Mouse (Mus musculus) lung, postnatal 0 days (tissue): ENCODE data around the gene Rtp2.

Source experiments
- CTCF ChIP-seq: IDR thresholded peaks from 2 replicates; pipeline ENCODE4 v1.5.1; 2016; ENCODE audit warnings: antibody characterized with exemption, mild to moderate bottlenecking
- EP300 ChIP-seq: IDR thresholded peaks from 2 replicates; pipeline ENCODE4 v1.6.1; 2016; ENCODE audit warnings: antibody characterized with exemption, mild to moderate bottlenecking, control low read depth

GRCm38 (mm10) chr16:23897486-23897885, 34.7 kb downstream of the Rtp2 start:
- TF ChIP-seq CTCF (no peak), EP300 (no peak)
